Mouse (Mus musculus): ENCODE measurements around the gene Sdr9c7. TPM values are rescaled to one million over a fixed set of nuclear protein-coding genes. Genes with fewer than 3 reads are reported as not detected.

The Sdr9c7 gene
- total RNA-seq (2015) = not detected in 2 replicates
- total RNA-seq (2017) = not detected in 2 replicates

- no peak for ATAC-seq (ENCODE audit: poor library complexity, severe bottlenecking)
Observed at GRCm38 (mm10) chr10:127898218-127898617, at the start of gene Sdr9c7. Gene Sdr9c7 (plus strand): TSS chr10:127898518.

GRCm38 (mm10) chr10:127849628-127850027, 48.7 kb upstream of the Sdr9c7 start, which contains the start of gene Rdh19:
Gene Rdh19 (plus strand): TSS chr10:127849928.
- ATAC-seq (ENCODE audit: poor library complexity, severe bottlenecking) = no peak

- no peak for ATAC-seq (ENCODE audit: poor library complexity, severe bottlenecking)
Observed at GRCm38 (mm10) chr10:127856376-127856775, 41.9 kb upstream of the Sdr9c7 start.

GRCm38 (mm10) chr10:127864931-127865330, 33.4 kb upstream of the Sdr9c7 start:
- ATAC-seq (ENCODE audit: poor library complexity, severe bottlenecking) = no peak

GRCm38 (mm10) chr10:127866232-127866631, 32.1 kb upstream of the Sdr9c7 start, which contains the start of gene Rdh16f2:
Gene Rdh16f2 (plus strand): TSS chr10:127866474.
- ATAC-seq (ENCODE audit: poor library complexity, severe bottlenecking) = no peak

- ATAC-seq (ENCODE audit: poor library complexity, severe bottlenecking) = no peak
Observed at GRCm38 (mm10) chr10:127872484-127872883, 25.8 kb upstream of the Sdr9c7 start.

- no peak for ATAC-seq (ENCODE audit: poor library complexity, severe bottlenecking)
Observed at GRCm38 (mm10) chr10:127877681-127878080, 20.6 kb upstream of the Sdr9c7 start.

- no peak for ATAC-seq (ENCODE audit: poor library complexity, severe bottlenecking)
Observed at GRCm38 (mm10) chr10:127878262-127879057, 19.9 kb upstream of the Sdr9c7 start.

GRCm38 (mm10) chr10:127879155-127879688, 19.1 kb upstream of the Sdr9c7 start:
- no peak for ATAC-seq (ENCODE audit: poor library complexity, severe bottlenecking)

GRCm38 (mm10) chr10:127881041-127881440, 17.3 kb upstream of the Sdr9c7 start:
- no peak for ATAC-seq (ENCODE audit: poor library complexity, severe bottlenecking)

- no peak for ATAC-seq (ENCODE audit: poor library complexity, severe bottlenecking)
Observed at GRCm38 (mm10) chr10:127886551-127886950, 11.8 kb upstream of the Sdr9c7 start.

- ATAC-seq (ENCODE audit: poor library complexity, severe bottlenecking) = no peak
Observed at GRCm38 (mm10) chr10:127886971-127887370, 11.3 kb upstream of the Sdr9c7 start.

- ATAC-seq (ENCODE audit: poor library complexity, severe bottlenecking) = no peak
Observed at GRCm38 (mm10) chr10:127888605-127889004, 9.7 kb upstream of the Sdr9c7 start, which contains the start of gene Rdh7. Gene Rdh7 (minus strand): TSS chr10:127888817.

GRCm38 (mm10) chr10:127891481-127891880, 6.8 kb upstream of the Sdr9c7 start:
- ATAC-seq (ENCODE audit: poor library complexity, severe bottlenecking) = no peak

- ATAC-seq (ENCODE audit: poor library complexity, severe bottlenecking) = peak; percentile 78
Observed at GRCm38 (mm10) chr10:127893163-127894022, 4.9 kb upstream of the Sdr9c7 start.

- ATAC-seq (ENCODE audit: poor library complexity, severe bottlenecking) = no peak
Observed at GRCm38 (mm10) chr10:127896705-127897104, 1.6 kb upstream of the Sdr9c7 start.

GRCm38 (mm10) chr10:127897506-127897905, 812 bp upstream of the Sdr9c7 start:
- ATAC-seq (ENCODE audit: poor library complexity, severe bottlenecking) = no peak

GRCm38 (mm10) chr10:127899783-127900182, 1.5 kb downstream of the Sdr9c7 start:
- no peak for ATAC-seq (ENCODE audit: poor library complexity, severe bottlenecking)

GRCm38 (mm10) chr10:127901751-127902150, 3.4 kb downstream of the Sdr9c7 start:
- ATAC-seq (ENCODE audit: poor library complexity, severe bottlenecking) = no peak

GRCm38 (mm10) chr10:127903116-127903515, 4.8 kb downstream of the Sdr9c7 start:
- ATAC-seq (ENCODE audit: poor library complexity, severe bottlenecking) = no peak

Measured in megakaryocyte, adult 5-6 weeks (primary cell).